Mouse (Mus musculus) neural tube, embryonic 11.5 days (tissue): ENCODE measurements around the gene Tbc1d7. TPM values are rescaled to one million over a fixed set of nuclear protein-coding genes. Genes with fewer than 3 reads are reported as not detected.

ENCODE experiments used
- ATAC-seq: fragments of 200-750 bp; cut with Nextera tagmentation; 2 replicates; pipeline ENCODE4 v1.8.0; 2017; ENCODE audit warnings: moderate number of reproducible peaks, mild to moderate bottlenecking, moderate TSS enrichment, moderate library complexity; ENCODE audit not compliant: insufficient read depth, low FRiP score, low TSS enrichment
- DNase-seq: peaks from one replicate; pipeline ENCODE4 v3.0.0-alpha.2; 2015; ENCODE audit warnings: low spot score
- H3K27ac ChIP-seq: fragments of 300-500 bp; sonication (generic); 2 replicates; pipeline ENCODE4 v1.5.1; 2014; ENCODE audit warnings: low read depth, mild to moderate bottlenecking, low read length
- H3K27me3 ChIP-seq: fragments of 300-500 bp; sonication (generic); 2 replicates; pipeline ENCODE4 v1.6.1; 2014; ENCODE audit warnings: mild to moderate bottlenecking, low read length, mixed read lengths; ENCODE audit not compliant: control insufficient read depth, insufficient read depth
- H3K36me3 ChIP-seq: fragments of 300-500 bp; sonication (generic); 2 replicates; pipeline ENCODE4 v1.6.1; 2014; ENCODE audit warnings: mild to moderate bottlenecking, low read length, moderate library complexity, mixed read lengths; ENCODE audit not compliant: control insufficient read depth, insufficient read depth
- H3K4me1 ChIP-seq: fragments of 300-500 bp; sonication (generic); 2 replicates; pipeline ENCODE4 v1.6.1; 2014; ENCODE audit warnings: low read length, mixed read lengths; ENCODE audit not compliant: control insufficient read depth, insufficient read depth
- H3K4me2 ChIP-seq: fragments of 300-500 bp; sonication (generic); 2 replicates; pipeline ENCODE4 v1.6.1; 2014; ENCODE audit warnings: low read depth, mild to moderate bottlenecking, moderate library complexity
- H3K4me3 ChIP-seq: fragments of 300-500 bp; sonication (generic); 2 replicates; pipeline ENCODE4 v1.5.1; 2014; ENCODE audit warnings: low read depth, low read length
- H3K9ac ChIP-seq: fragments of 300-500 bp; sonication (generic); 2 replicates; pipeline ENCODE4 v1.6.1; 2014; ENCODE audit warnings: mild to moderate bottlenecking, low read length
- H3K9me3 ChIP-seq: fragments of 300-500 bp; sonication (generic); 2 replicates; pipeline ENCODE4 v1.6.1; 2016; ENCODE audit warnings: low read length; ENCODE audit not compliant: control insufficient read depth
- WGBS: fragments of 180-500 bp; shearing (Covaris S2); extraction: QIAGEN DNeasy Blood & Tissue Kit; methylation state at CpG from one replicate; pipeline ENCODE4 v1.1.7; 2014; 5-methylcytosine and 5-hydroxymethylcytosine counted together
- polyA plus RNA-seq: library from polyadenylated mRNA; unstranded; fragments of >200 nt; fragmentation: Nextera tagmentation; extraction: Ambion mirVana; gene quantifications from 2 replicates; pipeline ENCODE4 v1.2.1, GENCODE M21; 2014

The Tbc1d7 gene
- polyA plus RNA-seq, 1 experiment from 2014 or later = 75.4 TPM

- 96% methylated on average over 3 of the region's 3 CpGs for WGBS
- Histone ChIP-seq H3K4me2 (no peak overlapping the region), H3K27me3 (no peaks in the 10 kb centered on the region), H3K9me3 (no peaks in the 10 kb centered on the region), H3K4me1 (no peaks in the 10 kb centered on the region), H3K27ac (no peak overlapping the region), H3K36me3 (no peaks in the 10 kb centered on the region), H3K9ac (no peak overlapping the region), H3K4me3 (no peak overlapping the region)
- ATAC-seq = no peak
- DNase-seq = no peak
Observed at GRCm38 (mm10) chr13:43113141-43113540, 58.2 kb downstream of the Tbc1d7 start.

GRCm38 (mm10) chr13:43112707-43113106 lies 58.6 kb downstream of the Tbc1d7 start:
- H3K27ac ChIP-seq = no peak overlapping the region
- 83% methylated on average over 3 of the region's 3 CpGs for WGBS
- no peak overlapping the region for H3K4me3 ChIP-seq
- no peak overlapping the region for H3K4me2 ChIP-seq
- H3K4me1 ChIP-seq = no peaks in the 10 kb centered on the region
- ATAC-seq (no peak), DNase-seq (no peak)
- H3K36me3 ChIP-seq = no peaks in the 10 kb centered on the region
- no peaks in the 10 kb centered on the region for H3K9me3 ChIP-seq
- no peaks in the 10 kb centered on the region for H3K27me3 ChIP-seq
- no peak overlapping the region for H3K9ac ChIP-seq

GRCm38 (mm10) chr13:43112280-43112679 lies 59.0 kb downstream of the Tbc1d7 start:
- Histone ChIP-seq H3K4me1 (no peaks in the 10 kb centered on the region), H3K4me2 (no peak overlapping the region), H3K27me3 (no peaks in the 10 kb centered on the region), H3K9me3 (no peaks in the 10 kb centered on the region), H3K27ac (no peak overlapping the region), H3K4me3 (no peak overlapping the region), H3K9ac (no peak overlapping the region), H3K36me3 (no peaks in the 10 kb centered on the region)
- 63% methylated on average over 7 of the region's 7 CpGs for WGBS
- DNase-seq (no peak), ATAC-seq (no peak)

- DNase-seq (no peak), ATAC-seq (no peak)
- H3K27ac ChIP-seq = no peak overlapping the region
- no peaks in the 10 kb centered on the region for H3K36me3 ChIP-seq
- H3K4me2 ChIP-seq = no peak overlapping the region
- no peaks in the 10 kb centered on the region for H3K27me3 ChIP-seq
- no peak overlapping the region for H3K9ac ChIP-seq
- no peaks in the 10 kb centered on the region for H3K4me1 ChIP-seq
- peaks cover 3% of the 10 kb centered on the region; the same call in 1 of the 2 replicates for H3K9me3 ChIP-seq
- H3K4me3 ChIP-seq = no peak overlapping the region
- WGBS = 95% methylated on average over 9 of the region's 9 CpGs
Observed at GRCm38 (mm10) chr13:43104496-43104895, 66.8 kb downstream of the Tbc1d7 start.

GRCm38 (mm10) chr13:43102943-43103342 lies 68.4 kb downstream of the Tbc1d7 start:
- H3K4me1 ChIP-seq = no peaks in the 10 kb centered on the region
- WGBS = 78% methylated on average over 7 of the region's 7 CpGs
- DNase-seq = no peak

More at GRCm38 (mm10) chr13:43102943-43103342, 68.4 kb downstream of the Tbc1d7 start:
- no peak for ATAC-seq
- no peak overlapping the region for H3K4me2 ChIP-seq
- H3K9me3 ChIP-seq = peaks cover 3% of the 10 kb centered on the region; the same call in 1 of the 2 replicates
- no peak overlapping the region for H3K9ac ChIP-seq
- no peak overlapping the region for H3K27ac ChIP-seq
- H3K4me3 ChIP-seq = no peak overlapping the region
- no peaks in the 10 kb centered on the region for H3K27me3 ChIP-seq
- no peaks in the 10 kb centered on the region for H3K36me3 ChIP-seq

Other genes starting within 250 kb of the Tbc1d7 start
- gene Gfod1, start 132.7 kb upstream of the Tbc1d7 start, polyA plus RNA-seq = 0.66 and 0.78 TPM in 2 replicates
- gene Sirt5, start 194.0 kb upstream of the Tbc1d7 start, polyA plus RNA-seq = 18.5 and 21.3 TPM in 2 replicates
- 172 and 184 TPM in 2 replicates for gene Nol7, start 226.9 kb upstream of the Tbc1d7 start, polyA plus RNA-seq